Mouse (Mus musculus) cerebellum, adult 18-20 months (tissue): ENCODE data around the gene Spata2l.

ENCODE experiments used
- DNase-seq, 2 experiments: peaks; one replicate each; pipeline ENCODE4 v3.0.0; 2021

The Spata2l gene

GRCm38 (mm10) chr8:123193771-123194170, 42.3 kb downstream of the Spata2l start:
- DNase-seq, result no peak

GRCm38 (mm10) chr8:123191908-123192307, 44.1 kb downstream of the Spata2l start:
- DNase-seq, result no peak

GRCm38 (mm10) chr8:123190678-123191077, 45.4 kb downstream of the Spata2l start:
- peak; percentile 61 to 63 for DNase-seq

- DNase-seq, result no peak
Observed at GRCm38 (mm10) chr8:123188841-123189240, 47.2 kb downstream of the Spata2l start.

- DNase-seq, result no peak
Observed at GRCm38 (mm10) chr8:123188006-123188405, 48.0 kb downstream of the Spata2l start.

GRCm38 (mm10) chr8:123185566-123186409, 50.2 kb downstream of the Spata2l start, which contains the start of gene Dpep1:
Dpep1 (plus strand) TSS chr8:123186242.
- DNase-seq, result no peak

- DNase-seq, result no peak
Observed at GRCm38 (mm10) chr8:123181391-123181790, 54.6 kb downstream of the Spata2l start.
